Mouse (Mus musculus) urinary bladder, postnatal 4 days (tissue): ENCODE measurements around the gene Iqgap2.
A peak's percentile ranks its signal among the peaks of the same experiment; 100 is the strongest.

Experiments used
- DNase-seq, 2 experiments: peaks; one replicate each; pipeline ENCODE4 v3.0.0; 2021 to 2022; ENCODE audit warnings: low spot score in 2 of 2

The Iqgap2 gene

DNA sequence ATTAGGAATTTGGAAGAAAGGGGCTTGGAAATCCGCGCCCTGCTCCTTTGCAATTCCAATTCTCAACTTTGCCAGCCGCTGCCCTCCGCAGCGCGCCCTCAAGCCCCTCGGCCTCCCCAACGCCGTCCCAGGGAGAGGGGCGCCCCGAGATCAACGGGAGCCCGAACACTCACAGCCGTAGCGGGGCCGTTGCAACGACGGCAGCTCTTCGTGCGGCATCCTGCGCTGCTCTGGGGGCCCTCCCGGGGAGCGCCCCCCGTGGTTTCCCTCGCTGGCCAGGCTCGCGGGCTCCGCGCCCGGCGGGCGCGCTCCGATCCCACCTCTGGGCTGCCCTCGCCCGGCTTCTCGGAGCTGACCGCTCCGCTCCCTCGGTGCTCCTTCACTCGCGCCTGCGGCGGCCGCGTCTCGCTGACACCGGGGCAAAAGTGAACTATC is at the start of gene Iqgap2:
TSS of gene Iqgap2 (minus strand) at position 432 of the 435 bp plus-strand sequence.
- no peak for DNase-seq

- peak in 1 of 2 experiments; percentile 32 for DNase-seq
Observed at GRCm38 (mm10) chr13:95940811-95941210, 49.1 kb upstream of the Iqgap2 start.

DNA sequence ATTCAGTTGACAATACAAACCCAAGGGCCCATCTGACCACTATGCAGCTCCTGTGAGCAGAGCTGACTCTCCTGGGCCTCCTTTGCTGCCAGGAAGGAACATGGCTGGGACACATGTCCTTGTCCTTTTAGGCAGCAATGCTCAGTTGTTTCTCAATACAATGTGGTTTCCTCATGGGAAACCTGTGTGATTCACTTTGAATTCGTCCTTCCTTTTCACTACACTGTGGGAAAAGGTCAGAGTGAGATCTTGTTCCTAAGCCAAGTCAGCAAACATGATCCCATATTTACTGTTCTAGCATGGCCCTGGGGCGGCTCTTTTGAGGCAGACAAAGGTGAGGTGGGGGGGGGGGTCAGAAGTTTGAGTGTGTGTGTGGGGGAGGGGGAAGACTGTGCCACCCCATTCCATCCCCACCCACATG is 32.5 kb upstream of the Iqgap2 start:
- DNase-seq = no peak

GRCm38 (mm10) chr13:95922626-95923025 is 30.9 kb upstream of the Iqgap2 start:
- no peak for DNase-seq

DNA sequence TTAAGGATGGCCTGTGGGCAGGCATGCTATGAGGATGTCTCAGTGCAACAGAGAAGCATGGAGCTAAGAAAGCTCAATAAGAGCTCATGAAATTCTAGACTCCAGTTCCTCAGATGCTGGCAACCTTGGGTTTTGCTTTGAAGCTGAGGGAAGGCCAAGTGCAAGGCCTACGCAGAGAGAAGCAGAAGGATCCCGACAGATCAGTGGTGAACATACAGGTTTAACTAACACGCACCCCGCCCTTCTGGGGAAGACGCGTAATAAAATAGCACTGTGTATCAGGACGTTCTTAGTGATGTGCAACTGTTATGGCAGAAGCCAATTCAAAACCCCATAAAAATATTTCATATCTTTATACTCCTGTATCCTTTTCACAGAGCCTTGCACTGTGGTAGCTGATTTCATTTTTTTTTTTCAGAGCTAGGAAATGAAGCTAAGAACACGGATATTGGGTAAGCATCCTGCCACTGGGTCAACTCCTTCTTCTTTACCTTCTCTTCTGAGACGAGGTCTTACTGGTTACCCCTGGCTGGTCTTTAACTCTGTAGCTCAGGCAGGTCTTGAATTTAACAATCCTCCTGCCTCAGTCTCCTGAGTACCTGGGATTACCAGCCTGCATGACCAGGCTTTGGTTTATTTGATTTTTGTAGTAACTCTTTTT is 27.0 kb upstream of the Iqgap2 start:
- no peak for DNase-seq

- DNase-seq = no peak
Observed at GRCm38 (mm10) chr13:95913046-95913406, 21.3 kb upstream of the Iqgap2 start.

- DNase-seq = no peak
Observed at GRCm38 (mm10) chr13:95912157-95913045, 20.7 kb upstream of the Iqgap2 start.

GRCm38 (mm10) chr13:95910270-95910669 is 18.5 kb upstream of the Iqgap2 start:
- DNase-seq = no peak

DNA sequence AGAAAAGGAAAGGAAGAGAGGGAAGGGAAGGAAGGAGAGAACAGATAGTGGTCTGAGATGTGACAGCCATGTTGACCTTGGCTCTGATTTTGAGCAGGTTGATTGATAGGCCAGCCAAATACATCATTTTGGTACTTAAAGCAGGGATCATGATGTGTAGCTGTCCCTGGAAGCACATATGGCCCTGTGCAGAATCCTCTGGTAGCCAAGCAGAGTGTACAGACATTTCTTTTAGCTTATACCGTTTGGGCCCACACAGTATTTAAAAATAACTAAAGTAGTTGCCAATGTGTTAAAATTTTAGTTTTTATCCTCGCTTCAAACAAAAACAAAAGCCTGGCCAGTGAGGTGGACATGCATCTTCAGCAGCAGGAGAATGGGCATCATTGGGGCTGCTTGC is 17.5 kb upstream of the Iqgap2 start:
- DNase-seq = no peak

- no peak for DNase-seq
Observed at GRCm38 (mm10) chr13:95902696-95903095, 11.0 kb upstream of the Iqgap2 start.

- DNase-seq = no peak
Observed at GRCm38 (mm10) chr13:95899885-95900650, 8.3 kb upstream of the Iqgap2 start.

GRCm38 (mm10) chr13:95896501-95896900 is 4.8 kb upstream of the Iqgap2 start:
- no peak for DNase-seq

- DNase-seq = no peak
Observed at GRCm38 (mm10) chr13:95893166-95893565, 1.4 kb upstream of the Iqgap2 start.

DNA sequence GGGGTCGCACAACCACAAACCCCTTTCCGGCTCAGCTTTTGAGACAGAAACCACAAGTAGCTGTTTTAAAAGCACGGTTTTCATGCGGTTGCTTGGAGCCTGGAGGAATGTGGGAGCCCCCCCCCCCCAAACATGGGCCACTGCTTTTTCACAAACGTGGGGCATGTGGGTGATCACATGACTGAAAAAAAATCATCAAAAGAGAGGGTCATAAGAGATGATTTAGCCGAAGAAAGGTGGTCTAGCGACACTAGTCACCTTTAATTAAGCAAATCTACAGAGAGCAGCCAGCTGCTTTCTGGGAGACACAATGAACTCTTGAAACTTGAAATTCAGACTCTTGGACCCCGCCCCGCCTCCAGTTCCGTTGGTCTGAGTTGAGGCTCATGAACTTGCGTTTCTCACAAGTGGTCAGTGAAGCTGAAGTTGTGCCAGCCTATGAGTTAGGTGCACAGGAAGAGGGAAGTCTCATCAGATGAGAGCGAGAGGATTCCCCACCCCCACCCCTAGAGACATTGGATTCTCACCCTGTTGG is 956 bp upstream of the Iqgap2 start:
- no peak for DNase-seq

DNA sequence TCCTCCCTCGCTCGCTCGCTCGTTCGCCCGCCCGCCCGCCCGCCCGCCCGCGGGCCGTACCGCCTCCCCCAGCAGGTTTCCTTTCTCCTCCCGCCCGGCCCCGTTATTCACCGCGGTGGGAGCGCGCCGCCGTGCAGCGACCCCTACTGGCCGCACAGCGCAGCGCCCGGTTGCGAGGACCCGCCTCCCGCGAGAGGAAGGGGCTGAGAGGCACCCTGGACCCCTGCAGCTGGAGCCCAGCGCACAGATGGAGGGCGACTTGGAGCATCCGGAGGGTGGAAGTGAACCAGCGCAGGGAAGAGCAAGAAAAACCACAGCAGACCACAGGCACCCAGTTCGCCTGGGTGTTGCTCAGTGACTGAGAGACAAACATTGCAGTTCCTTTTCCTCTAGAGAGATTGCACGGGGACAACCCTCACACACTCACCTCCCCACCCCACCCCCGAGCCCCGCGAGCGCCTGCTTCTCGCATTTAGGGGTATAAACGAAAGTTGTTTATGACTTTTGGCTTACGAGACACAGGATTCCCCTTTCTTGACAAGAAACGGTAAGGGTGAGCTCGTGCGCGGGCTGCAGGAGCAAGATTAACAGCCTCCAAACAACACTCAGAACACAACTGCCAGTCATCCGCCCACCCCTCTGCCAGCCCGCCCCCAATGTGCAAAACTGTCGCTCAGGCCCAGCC is 346 bp upstream of the Iqgap2 start:
- DNase-seq = peak; percentile 76 to 82

- DNase-seq = peak in 1 of 2 experiments; percentile 25
Observed at GRCm38 (mm10) chr13:95890851-95891471, 761 bp downstream of the Iqgap2 start.

DNA sequence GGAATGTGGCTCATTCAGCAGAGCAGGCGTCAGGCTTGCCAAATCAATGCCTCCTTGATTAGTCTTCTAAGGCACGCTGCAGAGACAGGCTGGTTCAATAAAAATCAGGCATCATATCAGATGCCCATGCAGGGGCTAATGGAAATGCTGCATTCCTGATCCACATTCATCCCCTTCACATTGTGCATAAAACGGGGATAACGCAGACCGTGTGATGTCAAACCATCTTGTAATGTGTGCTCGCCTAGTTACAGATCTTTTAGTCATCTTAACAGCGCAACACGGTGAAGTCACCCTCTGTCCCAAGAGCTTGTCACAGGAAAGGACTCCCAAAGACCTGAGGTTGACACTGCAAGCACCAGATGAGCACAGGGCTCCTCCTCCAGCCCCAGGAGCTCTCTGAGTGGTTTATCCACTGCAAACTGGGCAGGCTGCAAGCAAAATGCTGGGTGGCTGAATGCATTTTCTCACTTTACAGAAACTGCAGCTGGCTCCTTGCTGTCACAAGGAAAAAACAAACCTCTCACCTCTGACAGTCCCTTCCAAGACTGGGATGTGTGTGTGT is 1.7 kb downstream of the Iqgap2 start:
- DNase-seq = no peak

- no peak for DNase-seq
Observed at GRCm38 (mm10) chr13:95889366-95889765, 2.4 kb downstream of the Iqgap2 start.

DNA sequence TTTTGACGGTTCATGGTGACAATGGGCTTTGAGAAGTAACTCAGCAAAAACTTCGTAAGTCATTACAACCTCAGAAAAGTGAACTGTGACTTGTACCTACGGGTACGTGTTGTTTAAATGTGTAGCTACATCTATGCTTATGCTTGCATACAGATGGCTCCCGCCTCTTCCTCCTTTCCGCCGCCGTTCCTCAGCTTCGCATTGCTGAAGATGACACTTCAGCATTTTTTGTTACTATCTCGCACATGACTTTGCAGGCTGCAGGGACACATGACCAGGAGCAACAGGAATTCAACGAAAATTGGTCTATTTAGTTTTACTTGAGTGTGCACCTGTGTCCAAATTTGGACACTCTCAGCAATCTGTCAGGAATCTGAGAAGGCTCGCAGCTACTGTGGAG is 3.1 kb downstream of the Iqgap2 start:
- no peak for DNase-seq

DNA sequence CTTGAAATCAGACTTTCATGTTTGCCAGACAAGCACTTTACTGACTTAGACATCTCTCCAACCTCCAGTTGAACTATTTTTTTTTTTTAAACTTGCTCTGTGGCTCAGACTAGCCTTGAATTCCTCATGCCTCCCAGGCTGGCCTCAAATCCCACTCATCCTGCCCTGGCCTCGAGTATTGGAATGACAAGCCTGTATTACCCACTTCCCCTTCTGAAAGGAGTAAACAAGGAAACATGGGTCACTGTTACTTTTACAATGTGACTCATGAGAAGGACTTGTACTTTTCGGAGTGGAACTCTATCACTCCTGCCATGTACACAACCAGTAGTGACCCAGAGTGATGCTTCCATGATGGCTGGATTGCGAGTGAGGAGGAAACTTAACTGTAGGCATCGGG is 3.6 kb downstream of the Iqgap2 start:
- no peak for DNase-seq

DNA sequence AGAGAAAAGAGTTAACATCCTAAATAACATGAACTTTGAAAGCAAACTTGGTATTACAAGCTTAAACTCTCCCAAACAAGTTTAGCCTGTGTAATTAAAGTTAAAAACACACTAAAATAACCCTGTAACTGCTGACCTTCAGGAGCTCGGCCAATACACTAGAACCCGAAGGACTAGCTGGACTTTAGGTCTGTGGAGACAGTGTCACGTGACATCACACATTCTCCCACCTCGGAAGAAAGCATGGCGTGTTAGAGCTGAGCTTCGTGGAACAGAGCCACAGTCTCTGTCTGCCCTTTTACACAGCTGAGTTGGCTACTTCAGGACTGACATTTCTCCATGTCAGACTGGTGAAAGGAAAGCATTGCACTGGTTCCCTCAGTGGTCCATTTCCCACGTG is 4.3 kb downstream of the Iqgap2 start:
- no peak for DNase-seq
